Mouse (Mus musculus) neural tube, embryonic 12.5 days (tissue): ENCODE data around the gene Hmgn3. TPM values are rescaled to one million over a fixed set of nuclear protein-coding genes. Genes with fewer than 3 reads are reported as not detected.

ENCODE experiments used
- ATAC-seq: fragments of 200-750 bp; cut with Nextera tagmentation; 2 replicates; pipeline ENCODE4 v1.8.0; 2017; ENCODE audit warnings: low read depth, mild to moderate bottlenecking, moderate TSS enrichment, moderate library complexity; ENCODE audit not compliant: low FRiP score
- H3K27ac ChIP-seq: fragments of 300-500 bp; sonication (generic); 2 replicates; pipeline ENCODE4 v1.5.1; 2016
- H3K27me3 ChIP-seq: fragments of 300-500 bp; sonication (generic); replicated peaks from 2 replicates; pipeline ENCODE4 v1.6.1; 2016; ENCODE audit warnings: mild to moderate bottlenecking
- H3K36me3 ChIP-seq: fragments of 300-500 bp; sonication (generic); 2 replicates; pipeline ENCODE4 v1.6.1; 2016; ENCODE audit warnings: mild to moderate bottlenecking
- H3K4me1 ChIP-seq: fragments of 300-500 bp; sonication (generic); 2 replicates; pipeline ENCODE4 v1.6.1; 2016
- H3K4me2 ChIP-seq: fragments of 300-500 bp; sonication (generic); replicated peaks from 2 replicates; pipeline ENCODE4 v1.6.1; 2016; ENCODE audit warnings: mild to moderate bottlenecking
- H3K4me3 ChIP-seq: fragments of 300-500 bp; sonication (generic); 2 replicates; pipeline ENCODE4 v1.5.1; 2016
- H3K9ac ChIP-seq: fragments of 300-500 bp; sonication (generic); 2 replicates; pipeline ENCODE4 v1.6.1; 2016; ENCODE audit warnings: mild to moderate bottlenecking
- H3K9me3 ChIP-seq: fragments of 300-500 bp; sonication (generic); 2 replicates; pipeline ENCODE4 v1.6.1; 2016; ENCODE audit warnings: mild to moderate bottlenecking
- WGBS: fragments of 180-500 bp; shearing (Covaris S2); methylation state at CpG from one replicate; pipeline ENCODE4 v1.1.7; 2016; 5-methylcytosine and 5-hydroxymethylcytosine counted together
- polyA plus RNA-seq: library from polyadenylated mRNA; unstranded; fragments of >200 nt; fragmentation: Nextera tagmentation; extraction: Ambion mirVana; gene quantifications from 2 replicates; pipeline ENCODE4 v1.2.1, GENCODE M21; 2016

The Hmgn3 gene
- polyA plus RNA-seq, 1 experiment from 2014 or later = 111 TPM

DNA sequence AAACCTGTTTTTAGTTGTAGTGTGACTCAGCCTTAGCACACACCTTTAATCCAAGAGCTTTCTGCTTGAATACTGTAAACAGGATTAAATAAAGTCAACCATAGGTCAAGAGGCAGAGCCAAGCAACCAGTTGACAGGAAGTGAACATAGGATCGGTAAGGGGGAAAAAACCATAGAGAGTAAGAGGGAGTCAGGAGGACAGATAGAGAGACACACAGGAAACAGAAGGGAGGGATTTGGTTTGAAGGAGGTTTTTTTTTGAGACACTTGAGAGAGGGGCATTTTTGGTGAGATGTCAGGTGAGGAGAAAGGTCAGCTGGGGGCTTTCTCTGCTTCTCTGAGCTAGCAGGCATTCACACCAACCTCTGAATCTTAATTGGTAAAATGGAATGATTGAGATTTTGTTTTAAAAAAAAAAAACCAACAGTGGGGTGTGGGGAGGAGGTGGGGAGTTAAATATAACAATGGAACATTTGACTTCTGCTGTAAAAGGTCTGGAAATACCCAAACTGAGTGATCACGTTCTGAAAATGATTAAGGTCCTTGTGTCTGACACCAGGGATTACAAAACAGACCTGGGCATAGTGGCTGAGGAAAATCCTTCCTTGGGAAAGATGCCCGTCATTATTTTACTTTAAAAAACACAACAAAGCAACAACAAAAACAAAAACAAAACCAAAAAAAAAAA, 51.7 kb downstream of the Hmgn3 start:
- no peaks in the 10 kb centered on the region for H3K27me3 ChIP-seq
- ATAC-seq = no peak
- H3K9me3 ChIP-seq = no peaks in the 10 kb centered on the region
- H3K4me3 ChIP-seq = no peak overlapping the region
- WGBS = 81% methylated on average over 3 of the region's 3 CpGs
- H3K4me1 ChIP-seq = no peaks in the 10 kb centered on the region
- H3K27ac ChIP-seq = no peak overlapping the region
- H3K9ac ChIP-seq = no peak overlapping the region
- H3K36me3 ChIP-seq = no peaks in the 10 kb centered on the region
- no peak overlapping the region for H3K4me2 ChIP-seq

DNA sequence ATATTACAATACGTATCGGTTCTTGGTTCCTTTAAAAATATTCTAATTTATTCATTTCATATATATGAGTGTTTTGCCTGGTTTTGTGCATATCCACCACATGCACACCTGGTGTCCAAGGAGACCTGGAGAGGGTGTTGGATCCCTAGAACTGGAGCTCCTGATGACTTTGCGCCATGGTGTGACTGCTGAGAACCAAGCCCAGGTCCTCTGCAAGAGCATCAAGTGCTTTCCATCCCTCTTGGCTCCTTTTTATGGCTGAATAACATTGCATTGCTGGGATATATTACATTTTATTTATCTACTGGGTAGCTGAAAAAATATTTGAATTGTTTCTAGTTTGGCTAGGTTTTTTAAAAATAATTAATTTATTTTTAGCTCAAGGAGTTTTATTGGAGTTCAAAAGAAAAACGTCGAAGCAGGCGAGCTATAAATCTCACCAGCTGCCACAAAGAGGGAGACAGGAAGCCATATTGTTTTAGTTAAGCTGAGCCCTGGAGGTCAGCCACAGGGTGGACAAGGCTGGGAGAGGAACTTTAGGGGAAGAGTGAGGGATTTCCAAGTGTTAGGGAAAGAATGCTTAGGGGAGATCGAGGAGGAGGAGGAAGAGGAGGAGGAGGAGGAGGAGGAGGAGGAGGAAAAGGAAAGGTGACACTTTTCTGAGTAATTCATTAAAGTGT, 62.6 kb downstream of the Hmgn3 start:
- H3K4me2 ChIP-seq = no peak overlapping the region
- 59% methylated on average over 7 of the region's 7 CpGs for WGBS
- no peaks in the 10 kb centered on the region for H3K4me1 ChIP-seq
- no peak for ATAC-seq
- H3K27me3 ChIP-seq = no peaks in the 10 kb centered on the region
- no peaks in the 10 kb centered on the region for H3K9me3 ChIP-seq
- H3K27ac ChIP-seq = no peak overlapping the region
- no peak overlapping the region for H3K9ac ChIP-seq
- H3K36me3 ChIP-seq = no peaks in the 10 kb centered on the region
- no peak overlapping the region for H3K4me3 ChIP-seq

DNA sequence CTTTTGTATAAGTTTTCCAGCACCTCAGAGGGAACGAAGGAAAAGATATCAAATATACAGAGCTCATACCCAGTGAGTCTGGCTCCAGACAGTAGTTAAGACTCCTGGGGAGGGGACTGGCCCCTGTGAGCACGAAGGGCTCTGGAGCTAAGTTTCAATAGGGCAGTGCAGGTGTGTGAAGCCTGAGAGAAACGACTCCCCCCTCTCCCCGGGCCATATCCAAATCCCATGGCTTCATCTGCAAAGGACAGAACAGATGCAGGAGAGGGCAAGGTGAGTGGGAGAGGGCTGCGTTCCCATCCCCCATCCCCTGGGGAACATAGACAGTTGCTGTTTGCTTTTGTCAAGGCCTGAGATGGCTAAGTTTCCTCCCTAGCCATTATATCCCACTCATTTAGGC, 63.4 kb downstream of the Hmgn3 start:
- Histone ChIP-seq H3K4me1 (no peaks in the 10 kb centered on the region), H3K27ac (no peak overlapping the region), H3K4me3 (no peak overlapping the region), H3K9ac (no peak overlapping the region), H3K27me3 (no peaks in the 10 kb centered on the region), H3K9me3 (no peaks in the 10 kb centered on the region), H3K4me2 (no peak overlapping the region), H3K36me3 (no peaks in the 10 kb centered on the region)
- no peak for ATAC-seq
- 74% methylated on average over 5 of the region's 5 CpGs for WGBS

DNA sequence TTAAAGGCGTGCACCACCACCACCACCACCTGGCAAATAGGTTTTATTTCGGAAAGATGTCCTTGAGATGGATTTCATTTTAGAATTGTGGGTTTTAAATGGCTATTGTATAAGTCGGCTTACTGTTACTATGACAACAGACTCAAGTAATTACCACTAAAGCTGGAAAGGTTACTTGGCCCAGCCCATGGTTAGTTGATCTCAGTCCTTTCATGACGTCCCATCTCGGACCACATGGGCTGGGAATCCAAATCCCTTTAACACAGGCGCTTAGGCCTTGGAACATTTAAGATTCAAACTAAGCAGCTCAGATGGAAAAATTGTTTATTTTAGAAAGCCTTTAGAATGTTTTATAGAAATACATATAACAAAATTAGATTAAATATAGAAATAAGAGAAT, 64.2 kb downstream of the Hmgn3 start:
- H3K4me3 ChIP-seq = no peak overlapping the region
- no peaks in the 10 kb centered on the region for H3K9me3 ChIP-seq
- 83% methylated on average over 6 of the region's 6 CpGs for WGBS
- H3K4me1 ChIP-seq = no peaks in the 10 kb centered on the region
- H3K27me3 ChIP-seq = no peaks in the 10 kb centered on the region
- ATAC-seq = no peak
- H3K27ac ChIP-seq = no peak overlapping the region
- H3K36me3 ChIP-seq = no peaks in the 10 kb centered on the region
- no peak overlapping the region for H3K4me2 ChIP-seq
- no peak overlapping the region for H3K9ac ChIP-seq

DNA sequence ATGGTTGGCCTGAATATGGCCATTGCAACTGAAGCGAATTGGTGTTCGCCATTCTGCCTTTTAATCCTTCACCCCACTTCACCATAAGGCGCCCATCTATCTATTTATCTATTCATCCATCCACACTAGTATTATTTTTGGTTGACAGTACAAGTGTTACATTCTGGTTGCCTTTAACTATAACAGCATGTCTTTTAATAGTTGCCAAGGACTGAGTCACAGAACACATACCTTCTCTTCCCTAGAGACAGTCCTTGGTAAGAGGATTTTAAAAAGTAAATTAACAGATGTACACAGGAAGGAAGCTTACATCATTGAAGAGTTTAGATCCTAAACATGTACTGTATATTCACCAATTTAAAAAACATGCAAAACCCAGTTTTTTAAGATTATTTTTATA, 66.8 kb downstream of the Hmgn3 start:
- H3K4me1 ChIP-seq = no peaks in the 10 kb centered on the region
- H3K27ac ChIP-seq = no peak overlapping the region
- WGBS = 97% methylated on average over 3 of the region's 3 CpGs
- no peaks in the 10 kb centered on the region for H3K9me3 ChIP-seq
- H3K9ac ChIP-seq = no peak overlapping the region
- H3K4me3 ChIP-seq = no peak overlapping the region
- no peak overlapping the region for H3K4me2 ChIP-seq
- H3K36me3 ChIP-seq = no peaks in the 10 kb centered on the region
- ATAC-seq = no peak
- H3K27me3 ChIP-seq = no peaks in the 10 kb centered on the region

DNA sequence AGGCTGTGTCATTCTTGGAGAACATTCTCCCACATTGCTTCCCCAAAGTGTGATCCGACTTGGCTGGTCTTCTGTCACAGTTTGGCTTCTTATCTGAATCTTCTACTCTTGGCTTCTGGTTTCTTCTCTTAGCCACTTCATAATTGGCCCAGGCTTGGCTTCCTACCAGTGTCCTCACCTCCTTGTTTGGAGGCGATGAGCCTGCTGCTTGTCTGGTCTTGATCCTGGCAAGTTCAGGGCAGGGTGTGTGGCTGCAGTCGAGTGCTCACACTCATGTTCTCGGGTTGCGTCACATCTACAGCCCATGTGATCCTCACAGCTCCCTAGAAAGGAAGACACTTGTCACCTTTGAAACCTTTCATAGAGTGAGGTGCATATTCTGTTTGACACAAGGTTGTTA, 78.2 kb downstream of the Hmgn3 start:
- 88% methylated on average over 5 of the region's 5 CpGs for WGBS
- no peak for ATAC-seq
- no peaks in the 10 kb centered on the region for H3K27me3 ChIP-seq
- H3K4me1 ChIP-seq = no peaks in the 10 kb centered on the region
- H3K9ac ChIP-seq = no peak overlapping the region
- no peak overlapping the region for H3K4me3 ChIP-seq
- H3K4me2 ChIP-seq = no peak overlapping the region
- H3K9me3 ChIP-seq = no peaks in the 10 kb centered on the region
- H3K27ac ChIP-seq = no peak overlapping the region
- H3K36me3 ChIP-seq = no peaks in the 10 kb centered on the region

DNA sequence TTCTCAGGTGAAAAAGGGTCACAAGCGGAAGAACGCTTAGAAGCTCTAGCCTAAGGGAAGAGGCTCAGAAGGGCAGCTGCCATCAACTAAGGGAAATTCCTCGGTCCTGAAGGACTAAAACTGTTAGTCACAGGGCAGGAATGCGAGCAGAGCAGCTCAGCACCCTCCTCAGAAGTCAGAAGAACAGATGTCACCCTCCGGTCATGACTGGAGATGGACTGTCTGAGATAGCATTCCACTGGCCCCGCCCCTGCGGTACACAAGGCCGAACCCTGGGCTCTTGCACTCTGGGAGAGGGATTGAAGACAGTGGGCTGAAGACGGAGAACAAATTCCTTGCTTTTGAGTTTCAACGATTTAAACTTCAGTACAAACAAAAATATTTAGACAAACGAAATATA, 85.2 kb downstream of the Hmgn3 start:
- no peaks in the 10 kb centered on the region for H3K36me3 ChIP-seq
- ATAC-seq = 0 out of 2 replicates have a peak, but pooled peaks have one; percentile 41
- no peak overlapping the region for H3K9ac ChIP-seq
- no peaks in the 10 kb centered on the region for H3K9me3 ChIP-seq
- H3K4me2 ChIP-seq = no peak overlapping the region
- H3K4me1 ChIP-seq = no peaks in the 10 kb centered on the region
- 80% methylated on average over 11 of the region's 11 CpGs for WGBS
- no peaks in the 10 kb centered on the region for H3K27me3 ChIP-seq
- H3K27ac ChIP-seq = no peak overlapping the region
- H3K4me3 ChIP-seq = no peak overlapping the region

Other genes starting within 250 kb of the Hmgn3 start
- gene Phip, start 171.2 kb downstream of the Hmgn3 start, polyA plus RNA-seq = 127 and 141 TPM in 2 replicates